Mouse (Mus musculus) thymus, adult 2 months (tissue): ENCODE data around the gene Galr3. TPM values are rescaled to one million over a fixed set of nuclear protein-coding genes. Genes with fewer than 3 reads are reported as not detected.
"Not testable (repeated sequence)": the region's sequence is repeated elsewhere in the genome, so short reads cannot be mapped to it uniquely, and the experiment has no call there.

Experiments
- DNase-seq: peaks from one replicate; pipeline ENCODE4 v3.0.0; 2021
- H3K27ac ChIP-seq: fragments of 200-500 bp; 2 replicates; pipeline ENCODE4 v1.5.1; 2012; ENCODE audit warnings: low read length, control low read depth; ENCODE audit not compliant: control insufficient read depth, insufficient read depth
- H3K27me3 ChIP-seq: fragments of 200-500 bp; 2 replicates; pipeline ENCODE4 v1.6.1; 2012; ENCODE audit warnings: mild to moderate bottlenecking, low read length, moderate library complexity, mixed read lengths; ENCODE audit not compliant: control insufficient read depth, insufficient read depth
- H3K36me3 ChIP-seq: fragments of 200-500 bp; 2 replicates; pipeline ENCODE4 v1.6.1; 2012; ENCODE audit warnings: mild to moderate bottlenecking, low read length, moderate library complexity; ENCODE audit not compliant: control insufficient read depth, insufficient read depth
- H3K4me1 ChIP-seq: fragments of 200-500 bp; replicated peaks from 2 replicates; pipeline ENCODE4 v1.6.1; 2012; ENCODE audit warnings: low read length; ENCODE audit not compliant: control insufficient read depth, insufficient read depth
- H3K4me3 ChIP-seq: fragments of 200-500 bp; 2 replicates; pipeline ENCODE4 v1.5.1; 2012; ENCODE audit warnings: mild to moderate bottlenecking, low read length, control low read depth, moderate library complexity; ENCODE audit not compliant: control insufficient read depth, insufficient read depth
- CTCF ChIP-seq: fragments of 200-500 bp; IDR thresholded peaks from 2 replicates; pipeline ENCODE4 v1.5.1; 2012; ENCODE audit warnings: mild to moderate bottlenecking, control low read depth, low read length, moderate library complexity, borderline replicate concordance; ENCODE audit not compliant: control insufficient read depth, poor library complexity, insufficient read depth; ENCODE audit errors: extremely low read depth
- POLR2A ChIP-seq: fragments of 200-500 bp; IDR thresholded peaks from 2 replicates; pipeline ENCODE4 v1.6.1; 2012; ENCODE audit warnings: mild to moderate bottlenecking, low read length, control low read depth, moderate library complexity; ENCODE audit not compliant: control insufficient read depth, poor library complexity, insufficient read depth; ENCODE audit errors: extremely low read depth
- WGBS: fragments of 180-500 bp; shearing (Covaris S2); methylation state at CpG from one replicate; pipeline ENCODE4 v1.1.7; 2018; 5-methylcytosine and 5-hydroxymethylcytosine counted together
- polyA plus RNA-seq: library from polyadenylated mRNA; depleted of rRNA; stranded (reverse); fragments of >200 nt; gene quantifications from 2 replicates; pipeline ENCODE4 v1.2.3, GENCODE M21; 2012

Galr3 gene
- polyA plus RNA-seq, 1 experiment = 0.71 TPM

GRCm38 (mm10) chr15:79000357-79000791 lies 41.3 kb upstream of the Galr3 start:
- no peak overlapping the region for H3K27ac ChIP-seq
- H3K4me1 ChIP-seq = peaks cover 25% of the 10 kb centered on the region
- 44% methylated on average over 7 of the region's 7 CpGs for WGBS
- H3K4me3 ChIP-seq = no peak overlapping the region
- H3K36me3 ChIP-seq = peaks cover 3% of the 10 kb centered on the region; the same call in 1 of the 2 replicates
- no peaks in the 10 kb centered on the region for H3K27me3 ChIP-seq
- DNase-seq = peak; percentile 25
- TF ChIP-seq CTCF = no peak
- TF ChIP-seq POLR2A = no peak

GRCm38 (mm10) chr15:79001559-79001958 lies 40.1 kb upstream of the Galr3 start:
- DNase-seq = no peak
- Histone ChIP-seq H3K36me3 (peaks cover 3% of the 10 kb centered on the region; the same call in 1 of the 2 replicates), H3K4me3 (no peak overlapping the region), H3K27me3 (no peaks in the 10 kb centered on the region), H3K27ac (no peak overlapping the region), H3K4me1 (peaks cover 17% of the 10 kb centered on the region)
- no peak for TF ChIP-seq CTCF
- TF ChIP-seq POLR2A = no peak
- 97% methylated on average over 5 of the region's 5 CpGs for WGBS

- H3K27me3 ChIP-seq = no peaks in the 10 kb centered on the region
- DNase-seq = no peak
- peaks cover 3% of the 10 kb centered on the region; the same call in 1 of the 2 replicates for H3K36me3 ChIP-seq
- H3K4me3 ChIP-seq = no peak overlapping the region
- peaks cover 14% of the 10 kb centered on the region for H3K4me1 ChIP-seq
- H3K27ac ChIP-seq = no peak overlapping the region
- 96% methylated on average over 19 of the region's 19 CpGs for WGBS
- TF ChIP-seq POLR2A (no peak), CTCF (no peak)
These were observed 39.6 kb upstream of the Galr3 start for GRCm38 (mm10) chr15:79002036-79002435.

GRCm38 (mm10) chr15:79003079-79003478 lies 38.6 kb upstream of the Galr3 start:
- H3K27me3 ChIP-seq = no peaks in the 10 kb centered on the region
- H3K4me3 ChIP-seq = no peak overlapping the region
- TF ChIP-seq POLR2A (no peak), CTCF (no peak)
- 97% methylated on average over 3 of the region's 3 CpGs for WGBS
- H3K27ac ChIP-seq = no peak overlapping the region
- H3K36me3 ChIP-seq = peaks cover 3% of the 10 kb centered on the region; the same call in 1 of the 2 replicates
- no peak for DNase-seq
- peaks cover 14% of the 10 kb centered on the region for H3K4me1 ChIP-seq

DNA sequence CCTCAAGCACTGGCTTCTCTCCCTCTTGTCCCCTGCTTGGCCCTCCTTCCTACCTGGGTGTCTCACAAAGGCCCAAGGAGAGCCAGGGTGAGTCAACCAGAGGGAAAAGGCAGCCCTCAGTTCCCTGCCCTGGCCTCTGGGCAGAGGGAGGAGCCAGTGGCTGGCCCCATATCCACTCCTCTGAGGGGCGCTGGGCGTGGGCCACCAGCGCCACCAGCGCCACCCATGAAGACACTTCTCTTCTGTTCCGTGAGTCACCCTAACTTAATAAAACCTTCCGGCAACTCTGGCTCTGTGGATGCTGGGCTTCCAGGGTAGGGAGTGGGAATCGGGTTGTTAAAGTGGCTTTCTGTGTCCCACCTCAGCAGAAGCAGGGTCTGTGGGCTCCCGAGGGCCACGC lies 36.1 kb upstream of the Galr3 start:
- Histone ChIP-seq H3K4me1 (0 out of 2 replicates have a peak, but pooled peaks cover under 1% of the 10 kb centered on the region), H3K27ac (no peak overlapping the region), H3K36me3 (0 out of 2 replicates have a peak, but pooled peaks cover 3% of the 10 kb centered on the region), H3K27me3 (no peaks in the 10 kb centered on the region), H3K4me3 (no peak overlapping the region)
- TF ChIP-seq CTCF (no peak), POLR2A (no peak)
- no peak for DNase-seq
- 97% methylated on average over 9 of the region's 9 CpGs for WGBS

DNA sequence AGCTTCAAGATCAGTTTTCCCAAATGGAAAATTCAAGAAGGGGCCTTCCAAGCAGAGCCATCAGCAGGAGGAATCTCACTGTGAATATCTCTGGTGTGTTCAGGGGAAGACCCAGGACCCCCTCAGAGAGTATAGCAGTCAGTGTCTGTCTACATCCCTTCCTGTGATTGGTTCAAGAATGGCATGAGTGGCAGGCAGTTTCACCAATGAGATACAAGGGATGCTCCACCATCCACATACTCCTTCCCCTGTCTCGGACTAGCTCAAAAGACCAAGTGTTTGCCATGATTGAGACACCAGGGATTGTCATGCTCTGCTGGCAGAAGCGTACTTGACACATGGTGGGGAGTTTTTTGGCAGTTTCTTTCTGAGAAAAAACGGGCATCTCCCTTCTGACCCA lies 35.0 kb upstream of the Galr3 start:
- H3K27me3 ChIP-seq = no peaks in the 10 kb centered on the region
- WGBS = 86% methylated on average over 3 of the region's 3 CpGs
- H3K4me3 ChIP-seq = no peak overlapping the region
- DNase-seq = no peak
- H3K27ac ChIP-seq = no peak overlapping the region
- TF ChIP-seq POLR2A (no peak), CTCF (no peak)
- no peaks in the 10 kb centered on the region for H3K36me3 ChIP-seq
- H3K4me1 ChIP-seq = no peaks in the 10 kb centered on the region

GRCm38 (mm10) chr15:79007059-79007458 lies 34.6 kb upstream of the Galr3 start:
- Histone ChIP-seq H3K36me3 (no peaks in the 10 kb centered on the region), H3K27me3 (no peaks in the 10 kb centered on the region), H3K4me3 (no peak overlapping the region), H3K27ac (no peak overlapping the region), H3K4me1 (no peaks in the 10 kb centered on the region)
- whole genome bisulfite sequencing = 97% methylated on average over 5 of the region's 5 CpGs
- no peak for DNase-seq
- TF ChIP-seq POLR2A = no peak
- TF ChIP-seq CTCF = no peak

GRCm38 (mm10) chr15:79007836-79008235 lies 33.8 kb upstream of the Galr3 start:
- H3K4me3 ChIP-seq, DNase-seq, H3K27ac ChIP-seq, H3K27me3 ChIP-seq, H3K4me1 ChIP-seq, H3K36me3 ChIP-seq: not testable (repeated sequence)
- WGBS = 93% methylated on average over 6 of the region's 6 CpGs
